Mouse (Mus musculus) E14TG2a.4 (cell line): Measurements from ENCODE around the gene Zbp1.

Experiments
- CTCF ChIP-seq: conservative IDR thresholded peaks from 2 replicates; pipeline ENCODE4 v1.5.1; 2014; ENCODE audit warnings: low read length
- NANOG ChIP-seq: IDR thresholded peaks from 2 replicates; pipeline ENCODE4 v1.6.1; 2014; ENCODE audit warnings: borderline replicate concordance, low read length, mixed read lengths
- POU5F1 ChIP-seq: IDR thresholded peaks from 2 replicates; pipeline ENCODE4 v1.6.1; 2014; ENCODE audit warnings: low read length, borderline replicate concordance

GRCm38 (mm10) chr2:173180026-173180425 is 38.7 kb downstream of the Zbp1 start:
- TF ChIP-seq CTCF (no peak), POU5F1 (no peak), NANOG (no peak)
